Mouse (Mus musculus): Measurements from ENCODE around the gene Zfyve19. TPM values are rescaled to one million over a fixed set of nuclear protein-coding genes. Genes with fewer than 3 reads are reported as not detected.
A peak's percentile ranks its signal among the peaks of the same experiment; 100 is the strongest.

Zfyve19 gene
- polyA plus RNA-seq, 1 experiment from 2014 or later, result 44.2 TPM

DNA sequence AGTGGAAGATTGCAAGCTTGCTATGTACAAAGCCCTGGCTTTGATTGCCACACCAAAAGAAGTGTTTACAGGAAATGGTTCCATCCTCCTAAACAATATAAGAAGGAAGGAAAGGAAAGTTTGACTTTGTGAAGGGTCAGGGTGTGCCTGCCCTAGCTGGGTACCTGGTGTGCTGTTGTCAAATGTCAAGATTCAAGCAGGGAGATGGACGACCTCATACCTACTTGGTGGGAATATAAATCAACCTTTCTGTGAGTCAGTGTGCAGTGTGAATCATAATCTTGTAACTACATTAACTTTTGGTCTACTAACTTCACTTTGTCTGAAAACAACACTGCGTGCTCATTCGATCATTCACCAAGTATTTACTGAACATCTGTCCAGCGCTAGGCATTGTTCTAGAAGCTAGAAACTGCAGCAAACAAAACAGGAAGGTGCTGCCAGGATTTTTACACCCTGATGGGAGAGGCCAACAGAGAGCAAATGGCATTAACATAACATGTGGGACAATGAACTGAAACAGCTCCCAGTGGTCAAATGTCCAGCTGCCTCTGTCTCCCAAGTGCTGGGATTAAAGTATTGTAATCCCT lies 4.5 kb upstream of the Zfyve19 start:
- ATAC-seq (ENCODE audit: low FRiP score), result no peak
- Histone ChIP-seq H3K9ac (ENCODE audit: low read length) (no peak overlapping the region), H3K27ac (ENCODE audit: low read depth, low read length) (no peak overlapping the region), H3K4me2 (no peak overlapping the region), H3K36me3 (ENCODE audit: control insufficient read depth, insufficient read depth, low read length) (no peaks in the 10 kb centered on the region), H3K4me3 (ENCODE audit: low read depth, low read length) (no peak overlapping the region), H3K9me3 (ENCODE audit: control insufficient read depth, low read length) (no peaks in the 10 kb centered on the region), H3K4me1 (ENCODE audit: control insufficient read depth, insufficient read depth, low read length) (peaks cover 2% of the 10 kb centered on the region; the same call in 1 of the 2 replicates), H3K27me3 (ENCODE audit: control insufficient read depth, insufficient read depth, low read length) (no peaks in the 10 kb centered on the region)
- DNase-seq (ENCODE audit: low spot score, missing footprints), result peak; percentile 65
- 79% methylated on average over 4 of the region's 4 CpGs for WGBS

DNA sequence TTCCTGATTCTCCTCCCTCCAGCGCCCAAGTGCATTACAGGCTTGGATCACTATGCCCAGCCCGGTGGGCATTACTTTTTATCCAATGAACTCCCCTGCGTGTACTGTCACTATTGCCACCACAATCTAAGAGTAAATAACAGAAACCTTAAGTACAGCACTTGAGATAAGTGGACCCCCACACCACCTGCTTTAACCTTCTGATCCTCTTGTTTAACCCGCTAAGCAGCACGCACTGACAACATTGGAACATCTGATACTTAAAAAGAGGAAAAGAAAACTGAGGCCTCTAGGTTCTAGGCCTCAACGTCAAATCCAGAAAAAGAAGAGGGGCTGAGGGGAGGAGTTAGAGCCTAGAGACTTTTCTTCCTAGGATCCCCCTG lies 465 bp upstream of the Zfyve19 start:
- 33% methylated on average over 6 of the region's 6 CpGs for WGBS
- peaks cover 2% of the 10 kb centered on the region; the same call in 1 of the 2 replicates for H3K36me3 ChIP-seq (ENCODE audit: control insufficient read depth, insufficient read depth, low read length)
- no peak; the same call in 1 of the 2 replicates for ATAC-seq (ENCODE audit: low FRiP score)

DNA sequence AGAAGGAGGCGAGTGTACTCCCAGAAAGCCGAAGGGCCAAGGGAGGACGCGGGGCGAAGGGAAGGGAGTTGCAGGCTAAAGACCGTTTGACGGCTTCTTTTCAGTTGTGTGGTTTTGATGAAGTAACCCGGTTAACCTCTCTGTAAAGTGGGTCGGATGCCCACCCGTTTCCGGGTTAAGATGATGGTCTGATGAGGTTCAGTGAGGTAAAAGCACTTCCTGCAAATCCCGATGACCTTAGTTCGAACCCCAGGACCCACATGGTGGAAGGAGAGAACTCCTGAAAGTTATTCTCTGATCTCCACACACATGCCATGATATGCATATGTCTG lies 725 bp downstream of the Zfyve19 start:
- H3K9me3 ChIP-seq (ENCODE audit: control insufficient read depth, low read length), result no peaks in the 10 kb centered on the region
- ATAC-seq (ENCODE audit: low FRiP score), result no peak; the same call in 1 of the 2 replicates

More for the DNA sequence above, 465 bp upstream of the Zfyve19 start:
- Histone ChIP-seq H3K27ac (ENCODE audit: low read depth, low read length) (peak overlapping the region; percentile 73; the same call in 1 of the 2 replicates), H3K9me3 (ENCODE audit: control insufficient read depth, low read length) (no peaks in the 10 kb centered on the region), H3K4me2 (peak overlapping the region; percentile 58), H3K4me1 (ENCODE audit: control insufficient read depth, insufficient read depth, low read length) (peaks cover 8% of the 10 kb centered on the region), H3K9ac (ENCODE audit: low read length) (peak overlapping the region; percentile 76), H3K27me3 (ENCODE audit: control insufficient read depth, insufficient read depth, low read length) (no peaks in the 10 kb centered on the region), H3K4me3 (ENCODE audit: low read depth, low read length) (peak overlapping the region; percentile 68)
- DNase-seq (ENCODE audit: low spot score, missing footprints), result peak; percentile 85

DNA sequence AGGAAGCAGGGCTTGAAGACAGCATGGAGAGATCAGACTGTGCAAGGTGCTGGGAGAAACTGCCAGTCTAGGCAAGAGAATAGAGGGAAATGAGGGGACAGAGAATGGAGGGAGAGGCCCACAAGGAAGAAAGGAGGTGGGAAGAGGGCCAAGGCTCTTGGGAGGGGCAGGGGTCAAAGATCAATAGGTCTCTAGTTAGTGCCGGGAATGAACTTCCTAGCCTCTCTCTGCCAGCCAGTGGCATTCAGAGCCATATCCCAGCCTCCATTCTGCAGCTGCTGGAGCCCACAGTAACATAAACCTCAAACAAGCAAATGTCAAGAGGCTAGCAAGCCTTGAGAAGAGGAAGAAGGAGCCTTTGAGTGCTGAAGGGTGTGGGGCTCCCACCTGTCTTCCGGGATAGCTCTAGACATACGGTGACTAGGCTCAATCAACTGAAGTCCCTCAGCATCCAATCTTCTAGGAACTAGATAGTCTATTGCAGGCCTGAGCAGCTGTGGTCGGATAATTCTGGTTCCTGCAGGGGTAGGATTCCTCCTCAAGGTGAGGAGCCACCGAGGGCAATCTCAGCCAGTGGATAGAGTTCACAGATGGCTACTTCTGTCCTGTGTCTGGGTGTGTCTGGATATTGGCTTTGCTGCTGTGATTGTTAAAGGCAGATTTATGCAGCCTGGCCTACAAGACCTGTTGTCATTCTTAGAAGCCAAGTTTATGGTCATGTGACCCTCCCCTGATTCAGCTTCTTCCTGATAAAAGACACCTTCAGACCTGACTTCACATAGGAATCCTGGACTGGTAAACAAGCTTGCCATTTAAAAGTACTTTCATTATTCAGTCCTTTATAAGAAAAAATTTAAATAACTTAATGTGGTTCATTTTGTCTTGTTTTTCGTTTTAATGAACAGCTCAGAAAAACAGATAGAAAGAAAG lies 21.6 kb downstream of the Zfyve19 start, which contains the start of gene Ppp1r14d:
TSS of gene Ppp1r14d (minus strand) at position 132 of the 930 bp plus-strand sequence.
- WGBS, result 73% methylated on average over 6 of the region's 6 CpGs
- Histone ChIP-seq H3K9me3 (ENCODE audit: control insufficient read depth, low read length) (no peaks in the 10 kb centered on the region), H3K27me3 (ENCODE audit: control insufficient read depth, insufficient read depth, low read length) (no peaks in the 10 kb centered on the region; the same call in 1 of the 2 replicates), H3K27ac (ENCODE audit: low read depth, low read length) (no peak within 1 kb of the TSS), H3K4me3 (ENCODE audit: low read depth, low read length) (no peak within 1 kb of the TSS), H3K4me2 (no peak within 1 kb of the TSS), H3K9ac (ENCODE audit: low read length) (no peak within 1 kb of the TSS), H3K4me1 (ENCODE audit: control insufficient read depth, insufficient read depth, low read length) (no peaks in the 10 kb centered on the region), H3K36me3 (ENCODE audit: control insufficient read depth, insufficient read depth, low read length) (no peaks in the 10 kb centered on the region)
- ATAC-seq (ENCODE audit: low FRiP score) (no peak), DNase-seq (ENCODE audit: low spot score, missing footprints) (no peak)

More for the DNA sequence above, 725 bp downstream of the Zfyve19 start:
- Histone ChIP-seq H3K4me3 (ENCODE audit: low read depth, low read length) (peak overlapping the region; percentile 68), H3K27me3 (ENCODE audit: control insufficient read depth, insufficient read depth, low read length) (no peaks in the 10 kb centered on the region), H3K4me2 (peak overlapping the region; percentile 38), H3K27ac (ENCODE audit: low read depth, low read length) (no peak overlapping the region; the same call in 1 of the 2 replicates), H3K9ac (ENCODE audit: low read length) (peak overlapping the region; percentile 55), H3K36me3 (ENCODE audit: control insufficient read depth, insufficient read depth, low read length) (peaks cover 3% of the 10 kb centered on the region), H3K4me1 (ENCODE audit: control insufficient read depth, insufficient read depth, low read length) (peaks cover 6% of the 10 kb centered on the region)
- no peak for DNase-seq (ENCODE audit: low spot score, missing footprints)
- WGBS, result 2% methylated on average over 13 of the region's 13 CpGs

DNA sequence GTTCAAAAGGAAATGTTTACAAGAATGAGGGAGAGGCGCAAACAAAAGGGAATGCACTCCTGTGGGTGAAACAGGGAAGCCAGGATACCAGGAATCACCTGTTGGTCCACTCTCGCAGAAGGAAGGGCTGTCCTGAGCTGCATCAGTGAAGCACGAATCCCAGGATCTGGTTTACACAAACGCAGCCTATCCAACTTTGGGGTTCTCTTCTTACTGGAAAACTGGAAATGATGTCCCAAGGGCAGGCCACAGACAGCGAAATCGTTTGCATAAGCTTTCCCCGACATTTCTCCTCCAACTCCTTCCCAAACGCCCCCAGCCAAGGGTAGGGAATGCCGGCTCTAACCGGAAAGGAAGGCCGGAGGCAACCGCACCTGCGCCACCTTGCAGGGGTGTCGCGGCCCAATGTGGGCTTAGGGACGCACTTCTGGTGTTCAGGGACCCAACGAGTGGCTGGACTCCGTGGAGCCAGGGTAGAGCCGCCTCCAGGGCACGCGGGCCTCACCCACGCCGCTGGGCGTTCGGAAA lies 28.3 kb downstream of the Zfyve19 start:
- H3K4me2 ChIP-seq, result peak overlapping the region; percentile 64
- H3K4me3 ChIP-seq (ENCODE audit: low read depth, low read length), result peak overlapping the region; percentile 37
- H3K9me3 ChIP-seq (ENCODE audit: control insufficient read depth, low read length), result no peaks in the 10 kb centered on the region
- peak overlapping the region; percentile 28 for H3K9ac ChIP-seq (ENCODE audit: low read length)
- 7% methylated on average over 25 of the region's 25 CpGs for WGBS
- ATAC-seq (ENCODE audit: low FRiP score) (no peak), DNase-seq (ENCODE audit: low spot score, missing footprints) (peak; percentile 88)
- peaks cover 36% of the 10 kb centered on the region for H3K27me3 ChIP-seq (ENCODE audit: control insufficient read depth, insufficient read depth, low read length)
- H3K27ac ChIP-seq (ENCODE audit: low read depth, low read length), result no peak overlapping the region
- H3K36me3 ChIP-seq (ENCODE audit: control insufficient read depth, insufficient read depth, low read length), result no peaks in the 10 kb centered on the region
- H3K4me1 ChIP-seq (ENCODE audit: control insufficient read depth, insufficient read depth, low read length), result peaks cover 9% of the 10 kb centered on the region

DNA sequence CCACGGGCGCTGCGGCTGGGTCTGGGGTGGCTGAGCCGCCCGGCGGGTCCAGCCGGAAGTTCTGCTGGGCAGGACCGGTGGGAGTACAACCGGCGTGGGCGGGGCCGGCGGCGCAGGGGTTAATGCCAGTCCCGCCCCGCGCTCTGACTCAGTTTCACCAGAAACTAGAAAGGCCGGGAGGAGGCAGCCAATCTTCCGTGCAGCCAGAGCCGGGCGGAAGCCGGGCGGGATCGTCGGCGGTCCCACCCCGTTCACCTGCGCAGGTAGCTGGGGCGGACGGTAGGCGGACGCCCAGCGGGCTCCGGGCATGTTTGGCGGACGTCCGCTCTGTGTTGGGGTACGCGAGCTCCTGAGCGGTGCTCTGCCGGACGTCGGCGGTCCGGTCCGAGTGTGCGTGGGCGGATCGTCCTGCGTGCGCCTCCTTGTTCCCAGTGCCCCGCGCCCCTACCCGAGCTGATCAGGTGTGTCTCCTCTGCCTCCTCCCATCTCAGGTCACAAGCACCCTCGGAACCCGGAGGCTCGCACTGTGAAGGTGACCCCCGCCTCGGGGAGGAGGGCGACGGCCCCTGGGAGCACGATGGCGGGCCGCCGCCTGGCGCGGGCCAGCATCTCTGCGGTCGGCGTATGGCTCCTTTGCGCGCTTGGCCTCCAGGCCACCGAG lies 28.9 kb downstream of the Zfyve19 start, which contains the start of gene Spint1:
TSS of gene Spint1 (plus strand) at position 153 of the 661 bp plus-strand sequence.
- ATAC-seq (ENCODE audit: low FRiP score) (no peak), DNase-seq (ENCODE audit: low spot score, missing footprints) (peak; percentile 90)
- 1% methylated on average over 73 of the region's 73 CpGs for WGBS
- peaks cover 36% of the 10 kb centered on the region for H3K27me3 ChIP-seq (ENCODE audit: control insufficient read depth, insufficient read depth, low read length)
- peak within 1 kb of the TSS; percentile 64 for H3K4me2 ChIP-seq
- H3K4me3 ChIP-seq (ENCODE audit: low read depth, low read length), result peak within 1 kb of the TSS; percentile 37
- H3K36me3 ChIP-seq (ENCODE audit: control insufficient read depth, insufficient read depth, low read length), result no peaks in the 10 kb centered on the region
- H3K4me1 ChIP-seq (ENCODE audit: control insufficient read depth, insufficient read depth, low read length), result peaks cover 9% of the 10 kb centered on the region
- H3K27ac ChIP-seq (ENCODE audit: low read depth, low read length), result no peak within 1 kb of the TSS
- peak within 1 kb of the TSS; percentile 28 for H3K9ac ChIP-seq (ENCODE audit: low read length)
- H3K9me3 ChIP-seq (ENCODE audit: control insufficient read depth, low read length), result no peaks in the 10 kb centered on the region

DNA sequence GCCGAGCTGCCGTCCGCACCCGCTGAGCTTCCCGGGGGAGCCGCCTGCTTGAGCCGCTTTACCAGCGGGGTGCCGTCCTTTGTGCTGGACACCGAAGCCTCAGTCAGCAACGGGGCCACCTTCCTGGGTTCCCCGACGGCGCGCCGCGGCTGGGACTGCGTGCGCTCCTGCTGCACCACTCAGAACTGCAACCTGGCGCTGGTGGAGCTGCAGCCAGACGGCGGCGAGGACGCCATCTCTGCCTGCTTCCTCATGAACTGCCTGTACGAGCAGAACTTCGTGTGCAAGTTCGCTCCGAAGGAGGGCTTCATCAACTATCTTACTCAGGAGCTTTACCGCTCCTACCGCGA lies 29.4 kb downstream of the Zfyve19 start:
- H3K4me2 ChIP-seq, result peak overlapping the region; percentile 64
- H3K4me1 ChIP-seq (ENCODE audit: control insufficient read depth, insufficient read depth, low read length), result peaks cover 9% of the 10 kb centered on the region
- no peak overlapping the region for H3K9ac ChIP-seq (ENCODE audit: low read length)
- H3K4me3 ChIP-seq (ENCODE audit: low read depth, low read length), result peak overlapping the region; percentile 37
- ATAC-seq (ENCODE audit: low FRiP score) (no peak), DNase-seq (ENCODE audit: low spot score, missing footprints) (no peak)
- no peaks in the 10 kb centered on the region for H3K36me3 ChIP-seq (ENCODE audit: control insufficient read depth, insufficient read depth, low read length)
- no peak overlapping the region for H3K27ac ChIP-seq (ENCODE audit: low read depth, low read length)
- peaks cover 36% of the 10 kb centered on the region for H3K27me3 ChIP-seq (ENCODE audit: control insufficient read depth, insufficient read depth, low read length)
- H3K9me3 ChIP-seq (ENCODE audit: control insufficient read depth, low read length), result no peaks in the 10 kb centered on the region
- WGBS, result 1% methylated on average over 31 of the region's 31 CpGs

DNA sequence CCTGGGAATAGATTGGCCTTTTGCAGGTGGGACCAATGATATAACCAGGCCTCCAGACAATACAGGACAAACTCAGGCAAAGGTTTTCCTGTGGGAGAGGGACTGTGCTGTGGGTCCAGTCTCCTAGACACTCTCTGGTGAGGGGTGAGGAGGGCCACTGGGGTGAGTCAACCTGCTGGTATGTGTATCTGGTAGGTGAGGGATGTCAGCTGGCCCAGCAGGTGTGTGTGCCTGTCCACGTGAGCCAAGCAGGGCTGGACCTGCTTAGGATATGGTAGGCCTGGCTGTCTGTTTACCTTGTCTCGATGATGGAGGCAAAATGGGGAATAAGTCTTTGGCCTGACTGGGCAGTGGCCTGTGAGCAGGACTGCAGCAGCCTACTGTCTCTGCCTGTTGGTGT lies 30.3 kb downstream of the Zfyve19 start:
- H3K9me3 ChIP-seq (ENCODE audit: control insufficient read depth, low read length), result no peaks in the 10 kb centered on the region
- DNase-seq (ENCODE audit: low spot score, missing footprints), result no peak
- peaks cover 9% of the 10 kb centered on the region for H3K4me1 ChIP-seq (ENCODE audit: control insufficient read depth, insufficient read depth, low read length)
- no peak for ATAC-seq (ENCODE audit: low FRiP score)
- no peak overlapping the region for H3K4me2 ChIP-seq
- no peak overlapping the region for H3K9ac ChIP-seq (ENCODE audit: low read length)
- 65% methylated on average over 2 of the region's 2 CpGs for WGBS
- no peak overlapping the region for H3K4me3 ChIP-seq (ENCODE audit: low read depth, low read length)
- no peak overlapping the region for H3K27ac ChIP-seq (ENCODE audit: low read depth, low read length)
- H3K27me3 ChIP-seq (ENCODE audit: control insufficient read depth, insufficient read depth, low read length), result peaks cover 36% of the 10 kb centered on the region
- no peaks in the 10 kb centered on the region for H3K36me3 ChIP-seq (ENCODE audit: control insufficient read depth, insufficient read depth, low read length)

All from midbrain, embryonic 11.5 days (tissue).